Mouse (Mus musculus): Measurements from ENCODE around the gene Sesn1.

The Sesn1 gene

GRCm38 (mm10) chr10:41867956-41868355 lies 58.2 kb downstream of the Sesn1 start:
- DNase-seq (ENCODE audit: inconsistent ontology term) = no peak

GRCm38 (mm10) chr10:41870101-41870500 lies 60.4 kb downstream of the Sesn1 start:
- no peak for DNase-seq (ENCODE audit: inconsistent ontology term)

GRCm38 (mm10) chr10:41871564-41871963 lies 61.8 kb downstream of the Sesn1 start:
- DNase-seq (ENCODE audit: inconsistent ontology term) = no peak

GRCm38 (mm10) chr10:41875624-41876023 lies 65.9 kb downstream of the Sesn1 start:
- DNase-seq (ENCODE audit: inconsistent ontology term) = no peak

GRCm38 (mm10) chr10:41878344-41878743 lies 68.6 kb downstream of the Sesn1 start:
- DNase-seq (ENCODE audit: inconsistent ontology term) = no peak

- DNase-seq (ENCODE audit: inconsistent ontology term) = no peak
These were observed 69.9 kb downstream of the Sesn1 start for GRCm38 (mm10) chr10:41879675-41880074.

- no peak for DNase-seq (ENCODE audit: inconsistent ontology term)
These were observed 70.5 kb downstream of the Sesn1 start for GRCm38 (mm10) chr10:41880206-41880605.

- no peak for DNase-seq (ENCODE audit: inconsistent ontology term)
These were observed 71.0 kb downstream of the Sesn1 start for GRCm38 (mm10) chr10:41880777-41881176.

- no peak for DNase-seq (ENCODE audit: inconsistent ontology term)
These were observed 71.7 kb downstream of the Sesn1 start for GRCm38 (mm10) chr10:41881438-41881837.

GRCm38 (mm10) chr10:41883741-41884575 lies 74.2 kb downstream of the Sesn1 start:
- no peak for DNase-seq (ENCODE audit: inconsistent ontology term)

- DNase-seq (ENCODE audit: inconsistent ontology term) = peak; percentile 99
These were observed 77.5 kb downstream of the Sesn1 start for GRCm38 (mm10) chr10:41887080-41887821.

- no peak for DNase-seq (ENCODE audit: inconsistent ontology term)
These were observed 78.7 kb downstream of the Sesn1 start for GRCm38 (mm10) chr10:41888365-41888941.

- no peak for DNase-seq (ENCODE audit: inconsistent ontology term)
These were observed 79.8 kb downstream of the Sesn1 start for GRCm38 (mm10) chr10:41889566-41889965.

- DNase-seq (ENCODE audit: inconsistent ontology term) = no peak
These were observed 80.8 kb downstream of the Sesn1 start for GRCm38 (mm10) chr10:41890537-41890936.

GRCm38 (mm10) chr10:41891312-41891711 lies 81.6 kb downstream of the Sesn1 start:
- no peak for DNase-seq (ENCODE audit: inconsistent ontology term)

GRCm38 (mm10) chr10:41893433-41894411 lies 84.0 kb downstream of the Sesn1 start:
- no peak for DNase-seq (ENCODE audit: inconsistent ontology term)

- no peak for DNase-seq (ENCODE audit: inconsistent ontology term)
These were observed 86.7 kb downstream of the Sesn1 start for GRCm38 (mm10) chr10:41896425-41896824.

GRCm38 (mm10) chr10:41896865-41897264 lies 87.1 kb downstream of the Sesn1 start:
- no peak for DNase-seq (ENCODE audit: inconsistent ontology term)

GRCm38 (mm10) chr10:41901456-41901855 lies 91.7 kb downstream of the Sesn1 start:
- DNase-seq (ENCODE audit: inconsistent ontology term) = no peak

- no peak for DNase-seq (ENCODE audit: inconsistent ontology term)
These were observed 92.1 kb downstream of the Sesn1 start for GRCm38 (mm10) chr10:41901864-41902263.

GRCm38 (mm10) chr10:41907473-41907872 lies 97.7 kb downstream of the Sesn1 start:
- DNase-seq (ENCODE audit: inconsistent ontology term) = no peak

All from Muller cell, postnatal 12 days (primary cell).